Mouse (Mus musculus): ENCODE measurements around the gene Aldh1a3. TPM values are rescaled to one million over a fixed set of nuclear protein-coding genes. Genes with fewer than 3 reads are reported as not detected.

Gene Aldh1a3
- total RNA-seq, 2 experiments from 2014 or later, result 0.04 TPM; not detected in 1

Other genes starting within 250 kb of the Aldh1a3 start
- not detected in 2 replicates for gene Gm10974, start 61.6 kb downstream of the Aldh1a3 start, total RNA-seq (2015)
- not detected in 2 replicates for gene Gm10974, start 61.6 kb downstream of the Aldh1a3 start, total RNA-seq (2017)
- 18.4 and 23.7 TPM in 2 replicates for gene Lrrk1, start 39.2 kb downstream of the Aldh1a3 start, total RNA-seq (2015)
- 13.4 and 20.3 TPM in 2 replicates for gene Lrrk1, start 39.2 kb downstream of the Aldh1a3 start, total RNA-seq (2017)

Measured in megakaryocyte progenitor cell, adult 5-6 weeks (primary cell).